11 mouse cellular contexts compared by ENCODE assay signal in genomic region chr11:57828955-57829870, GRCm38 (mm10). TPM values are rescaled to one million over a fixed set of nuclear protein-coding genes. Genes with fewer than 3 reads are reported as not detected.
A peak's percentile ranks its signal among the peaks of the same experiment; 100 is the strongest.
DNase-seq lines count a peak whose midpoint lies in the region; ATAC-seq and TF ChIP-seq lines count a peak whose summit lies in the region.
"Had no signal": no experiment of that assay in that cellular context is flagged by ENCODE, and none has a peak within 500 bp of the region (broad histone marks: within the 10 kb centered on the region; RNA-seq: fewer than 3 reads in every experiment).

No protein-coding gene starts in this region.

- no peak for TF ChIP-seq CTCF in kidney, postnatal 0 days (IDR thresholded peaks at IDR 0.05; ENCODE audit: low read depth)

- H3K36me3 ChIP-seq in forebrain, embryonic 11.5 days (ENCODE audit: control insufficient read depth, insufficient read depth, low read length), result no peaks in the 10 kb centered on the region
- H3K36me3 ChIP-seq in forebrain, embryonic 13.5 days (ENCODE audit: poor library complexity, severe bottlenecking), result no peaks in the 10 kb centered on the region
- no peaks in the 10 kb centered on the region for H3K36me3 ChIP-seq in kidney, postnatal 0 days (ENCODE audit: insufficient read depth, low read length)
- no peaks in the 10 kb centered on the region for H3K36me3 ChIP-seq in embryonic facial prominence, embryonic 14.5 days (ENCODE audit: control insufficient read depth, insufficient read depth, low read length)
- no peaks in the 10 kb centered on the region for H3K36me3 ChIP-seq in neural tube, embryonic 11.5 days (ENCODE audit: control insufficient read depth, insufficient read depth, low read length)

- H3K9me3 ChIP-seq in forebrain, embryonic 11.5 days (ENCODE audit: control insufficient read depth, low read length), result no peaks in the 10 kb centered on the region
- H3K9me3 ChIP-seq in forebrain, embryonic 13.5 days (replicated peaks), result no peaks in the 10 kb centered on the region
- no peaks in the 10 kb centered on the region for H3K9me3 ChIP-seq in kidney, postnatal 0 days (replicated peaks; ENCODE audit: low read length)
- no peaks in the 10 kb centered on the region for H3K9me3 ChIP-seq in embryonic facial prominence, embryonic 14.5 days (ENCODE audit: control insufficient read depth, low read length)
- no peaks in the 10 kb centered on the region for H3K9me3 ChIP-seq in neural tube, embryonic 11.5 days (ENCODE audit: control insufficient read depth, low read length)

- no peak overlapping the region for H3K27ac ChIP-seq in forebrain, embryonic 11.5 days (ENCODE audit: low read depth, low read length)
- H3K27ac ChIP-seq in forebrain, embryonic 13.5 days, result no peak overlapping the region
- H3K27ac ChIP-seq in kidney, postnatal 0 days, result no peak overlapping the region
- H3K27ac ChIP-seq in embryonic facial prominence, embryonic 14.5 days (replicated peaks; ENCODE audit: low read depth, low read length), result no peak overlapping the region
- no peak overlapping the region for H3K27ac ChIP-seq in neural tube, embryonic 11.5 days (ENCODE audit: low read depth, low read length)

- WGBS in forebrain, embryonic 11.5 days, result under 1% methylated on average over 53 of the region's 53 CpGs
- WGBS in forebrain, embryonic 13.5 days, result 2% methylated on average over 53 of the region's 53 CpGs
- 6% methylated on average over 53 of the region's 53 CpGs for WGBS in kidney, postnatal 0 days
- WGBS in embryonic facial prominence, embryonic 14.5 days, result 4% methylated on average over 53 of the region's 53 CpGs
- WGBS in neural tube, embryonic 11.5 days, result under 1% methylated on average over 53 of the region's 53 CpGs

- peaks cover 81% of the 10 kb centered on the region for H3K27me3 ChIP-seq in forebrain, embryonic 11.5 days (ENCODE audit: control insufficient read depth, insufficient read depth, low read length)
- peaks cover 97% of the 10 kb centered on the region for H3K27me3 ChIP-seq in forebrain, embryonic 13.5 days
- H3K27me3 ChIP-seq in kidney, postnatal 0 days (ENCODE audit: insufficient read depth, low read length), result peaks cover 78% of the 10 kb centered on the region
- peaks cover 97% of the 10 kb centered on the region for H3K27me3 ChIP-seq in embryonic facial prominence, embryonic 14.5 days (replicated peaks; ENCODE audit: control insufficient read depth, insufficient read depth, low read length)
- peaks cover 90% of the 10 kb centered on the region for H3K27me3 ChIP-seq in neural tube, embryonic 11.5 days (ENCODE audit: control insufficient read depth, insufficient read depth, low read length)

- peak; percentile 66 for DNase-seq in forebrain, embryonic 11.5 days (ENCODE audit: low spot score)
- no peak for DNase-seq in kidney, postnatal 0 days (ENCODE audit: low spot score)
- no peak for DNase-seq in kidney, postnatal 14 days
- no peak for DNase-seq in embryonic facial prominence, embryonic 14.5 days (ENCODE audit: low spot score)
- DNase-seq in neural tube, embryonic 11.5 days (ENCODE audit: low spot score), result peak; percentile 52
- DNase-seq in adrenal gland, postnatal 36 days, result no peak
- DNase-seq in urinary bladder, postnatal 25 days (ENCODE audit: low spot score), result no peak

- H3K4me3 ChIP-seq in forebrain, embryonic 11.5 days (ENCODE audit: low read depth, low read length), result no peak overlapping the region
- H3K4me3 ChIP-seq in forebrain, embryonic 13.5 days, result no peak overlapping the region
- H3K4me3 ChIP-seq in kidney, postnatal 0 days (replicated peaks; ENCODE audit: low read depth, low read length), result no peak overlapping the region
- peak overlapping the region; percentile 14; the same call in 1 of the 2 replicates for H3K4me3 ChIP-seq in embryonic facial prominence, embryonic 14.5 days (ENCODE audit: low read depth, low read length)
- no peak overlapping the region for H3K4me3 ChIP-seq in neural tube, embryonic 11.5 days (ENCODE audit: low read depth, low read length)
- H3K4me3 ChIP-seq: myocyte had no signal

- H3K4me1 ChIP-seq in forebrain, embryonic 11.5 days (replicated peaks; ENCODE audit: control insufficient read depth, insufficient read depth, low read length), result peaks cover 14% of the 10 kb centered on the region; the same call in 1 of the 2 replicates
- H3K4me1 ChIP-seq in forebrain, embryonic 13.5 days, result peaks cover 22% of the 10 kb centered on the region
- peaks cover 19% of the 10 kb centered on the region for H3K4me1 ChIP-seq in kidney, postnatal 0 days (replicated peaks; ENCODE audit: insufficient read depth, low read length)
- H3K4me1 ChIP-seq in embryonic facial prominence, embryonic 14.5 days (ENCODE audit: control insufficient read depth, insufficient read depth, low read length), result peaks cover 5% of the 10 kb centered on the region
- H3K4me1 ChIP-seq in neural tube, embryonic 11.5 days (ENCODE audit: control insufficient read depth, insufficient read depth, low read length), result peaks cover 4% of the 10 kb centered on the region

- H3K4me2 ChIP-seq in forebrain, embryonic 11.5 days (ENCODE audit: low read depth, low read length, severe bottlenecking), result peak overlapping the region; percentile 8; the same call in 1 of the 2 replicates
- H3K4me2 ChIP-seq in forebrain, embryonic 13.5 days, result no peak overlapping the region
- peak overlapping the region; percentile 10; the same call in 1 of the 2 replicates for H3K4me2 ChIP-seq in kidney, postnatal 0 days (ENCODE audit: low read length)
- H3K4me2 ChIP-seq in embryonic facial prominence, embryonic 14.5 days (ENCODE audit: low read depth, low read length), result peak overlapping the region; percentile 33
- peak overlapping the region; percentile 19; the same call in 1 of the 2 replicates for H3K4me2 ChIP-seq in neural tube, embryonic 11.5 days (ENCODE audit: low read depth)

- no peak overlapping the region for H3K9ac ChIP-seq in forebrain, embryonic 11.5 days (ENCODE audit: low read length)
- H3K9ac ChIP-seq in forebrain, embryonic 13.5 days, result no peak overlapping the region
- no peak overlapping the region for H3K9ac ChIP-seq in kidney, postnatal 0 days (ENCODE audit: low read depth, low read length)
- H3K9ac ChIP-seq in embryonic facial prominence, embryonic 14.5 days (ENCODE audit: low read depth, low read length), result no peak overlapping the region
- H3K9ac ChIP-seq in neural tube, embryonic 11.5 days (ENCODE audit: low read length), result no peak overlapping the region

- no peak for ATAC-seq in forebrain, embryonic 11.5 days (replicated peaks; ENCODE audit: low FRiP score)
- ATAC-seq in forebrain, embryonic 13.5 days, result no peak
- ATAC-seq in kidney, postnatal 0 days (replicated peaks; ENCODE audit: low FRiP score, low read depth), result no peak
- no peak for ATAC-seq in embryonic facial prominence, embryonic 14.5 days (ENCODE audit: low read depth)
- no peak for ATAC-seq in neural tube, embryonic 11.5 days (ENCODE audit: insufficient read depth, low FRiP score, low TSS enrichment)

RNA-seq across cellular contexts. Expression of gene Hand1, which starts 3.4 kb away (rescaled TPM):
- not detected in 2 replicates for polyA plus RNA-seq in forebrain, embryonic 11.5 days (2014; fragmentation: Nextera tagmentation; extraction: Ambion mirVana)
- polyA plus RNA-seq in forebrain, embryonic 13.5 days (2015; fragmentation: Nextera tagmentation; extraction: Ambion mirVana), result not detected in 2 replicates
- 0.13 TPM in 1 of 2 replicates, not detected in the other for polyA plus RNA-seq in kidney, postnatal 0 days (2015; fragmentation: Nextera tagmentation; extraction: Ambion mirVana)
- polyA plus RNA-seq in embryonic facial prominence, embryonic 14.5 days (2014; fragmentation: Nextera tagmentation; extraction: Ambion mirVana), result 1.6 and 1.7 TPM in 2 replicates
- polyA plus RNA-seq in neural tube, embryonic 11.5 days (2014; fragmentation: Nextera tagmentation; extraction: Ambion mirVana), result 0.26 and 0.54 TPM in 2 replicates
- total RNA-seq in adrenal gland, postnatal 36 days (2021), result 1 to 10 TPM; 5.3 to 9.3 TPM
- total RNA-seq: liver, adult 2 months had no signal
- polyA plus RNA-seq: C2C12; liver, adult 2 months; myocyte had no signal

RNA-seq across cellular contexts. Expression of gene Sap30l, which starts 27.8 kb away (rescaled TPM):
- polyA plus RNA-seq in forebrain, embryonic 11.5 days (2014; fragmentation: Nextera tagmentation; extraction: Ambion mirVana), result 14.1 and 15.8 TPM in 2 replicates
- 6.8 and 7.4 TPM in 2 replicates for polyA plus RNA-seq in forebrain, embryonic 13.5 days (2015; fragmentation: Nextera tagmentation; extraction: Ambion mirVana)
- 12.6 and 19.1 TPM in 2 replicates for polyA plus RNA-seq in kidney, postnatal 0 days (2015; fragmentation: Nextera tagmentation; extraction: Ambion mirVana)
- 14.2 and 16.3 TPM in 2 replicates for polyA plus RNA-seq in embryonic facial prominence, embryonic 14.5 days (2014; fragmentation: Nextera tagmentation; extraction: Ambion mirVana)
- polyA plus RNA-seq in neural tube, embryonic 11.5 days (2014; fragmentation: Nextera tagmentation; extraction: Ambion mirVana), result 14.2 and 15.0 TPM in 2 replicates
- total RNA-seq in adrenal gland, postnatal 36 days (2021), result 10 to 100 TPM; 52.4 to 60.4 TPM

Comparison
In these comparisons a context has a peak if more than half of its experiments do, and no peak if none do; other contexts are left out.
1. DNase-seq: peak in forebrain, embryonic 11.5 days (single experiment) and neural tube, embryonic 11.5 days (single experiment); none in kidney, postnatal 0 days (single experiment), kidney, postnatal 14 days (single experiment), embryonic facial prominence, embryonic 14.5 days (single experiment), adrenal gland, postnatal 36 days (0 of 2) and urinary bladder, postnatal 25 days (single experiment).